Mouse (Mus musculus): ENCODE measurements around the gene Abcb11. TPM values are rescaled to one million over a fixed set of nuclear protein-coding genes. Genes with fewer than 3 reads are reported as not detected.

The Abcb11 gene
- polyA plus RNA-seq, 1 experiment from 2014 or later, result 0.13 TPM

DNA sequence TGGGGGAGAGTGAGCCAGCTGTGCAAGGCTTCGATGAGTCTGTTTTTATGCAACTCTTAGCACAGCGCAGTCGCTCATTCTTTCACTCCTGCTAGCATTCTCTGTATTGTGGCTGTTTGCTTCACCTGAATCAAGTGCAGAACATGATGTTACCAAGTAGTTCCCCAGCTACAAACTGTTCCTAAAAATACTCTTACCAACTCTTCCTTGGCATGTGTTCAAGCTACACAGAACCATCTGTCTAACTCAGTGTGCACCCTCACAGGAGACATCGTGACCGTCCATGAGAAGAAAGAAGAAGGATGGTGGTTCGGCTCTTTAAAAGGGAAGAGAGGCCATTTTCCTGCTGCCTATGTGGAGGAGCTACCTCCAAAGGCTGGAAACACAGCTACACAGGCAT, 153.7 kb downstream of the Abcb11 start:
- peaks cover 18% of the 10 kb centered on the region for H3K36me3 ChIP-seq (ENCODE audit: control insufficient read depth, insufficient read depth)
- 77% methylated on average over 6 of the region's 6 CpGs for WGBS
- ATAC-seq (replicated peaks; ENCODE audit: extremely low read depth, insufficient read depth, low FRiP score), result no peak

More for the DNA sequence above, 153.7 kb downstream of the Abcb11 start:
- Histone ChIP-seq H3K27me3 (ENCODE audit: control insufficient read depth, insufficient read depth, low read length) (no peaks in the 10 kb centered on the region), H3K4me3 (ENCODE audit: low read length) (no peak overlapping the region), H3K9ac (ENCODE audit: low read length) (no peak overlapping the region), H3K9me3 (replicated peaks; ENCODE audit: control insufficient read depth, low read length) (peaks cover 3% of the 10 kb centered on the region; the same call in 1 of the 2 replicates), H3K27ac (ENCODE audit: low read length) (no peak overlapping the region), H3K4me2 (ENCODE audit: low read depth, low read length) (no peak overlapping the region), H3K4me1 (ENCODE audit: control insufficient read depth, insufficient read depth, low read length) (peaks cover 2% of the 10 kb centered on the region; the same call in 1 of the 2 replicates)

Other genes starting within 250 kb of the Abcb11 start
- gene Nostrin, start 206.8 kb downstream of the Abcb11 start, polyA plus RNA-seq (2015; fragmentation: Nextera tagmentation; extraction: Ambion mirVana), result 5.2 and 6.4 TPM in 2 replicates
- gene Spc25, start 136.4 kb downstream of the Abcb11 start, polyA plus RNA-seq (2015; fragmentation: Nextera tagmentation; extraction: Ambion mirVana), result 138 and 158 TPM in 2 replicates
- not detected in 2 replicates for gene G6pc2, start 131.5 kb downstream of the Abcb11 start, polyA plus RNA-seq (2015; fragmentation: Nextera tagmentation; extraction: Ambion mirVana)
- 0.04 and 0.07 TPM in 2 replicates for gene Dhrs9, start 37.8 kb upstream of the Abcb11 start, polyA plus RNA-seq (2015; fragmentation: Nextera tagmentation; extraction: Ambion mirVana)
- gene Lrp2, start 243.4 kb upstream of the Abcb11 start, polyA plus RNA-seq (2015; fragmentation: Nextera tagmentation; extraction: Ambion mirVana), result 0.21 and 0.35 TPM in 2 replicates

All from heart, embryonic 16.5 days (tissue).